Comparison of ENCODE assay signal across 8 mouse cellular contexts in genomic region chr16:42190114-42191045, GRCm38 (mm10).
DNase-seq lines count a peak whose midpoint lies in the region; ATAC-seq and TF ChIP-seq lines count a peak whose summit lies in the region.

No protein-coding gene starts in this region.

- DNase-seq in fibroblast of lung, adult 2 months (ENCODE audit: low read depth), result peak; percentile 56
- DNase-seq in kidney, postnatal 10 days, result peak; percentile 94
- DNase-seq in neural tube, embryonic 10.5 days (ENCODE audit: extremely low spot score, low spot score), result peak; percentile 89

- ATAC-seq in heart, embryonic 14.5 days (ENCODE audit: insufficient number of reproducible peaks, insufficient read depth, low FRiP score, low read depth), result peak; percentile 94
- peak; percentile 77 for ATAC-seq in liver, embryonic 12.5 days
- ATAC-seq in stomach, embryonic 15.5 days (ENCODE audit: insufficient read depth, low FRiP score, low read depth), result peak; percentile 96

- no peaks in the 10 kb centered on the region for H3K79me3 ChIP-seq in C2C12 (ENCODE audit: low read depth)

- H3K9ac ChIP-seq in heart, embryonic 14.5 days (ENCODE audit: low read length), result peak overlapping the region; percentile 83
- H3K9ac ChIP-seq in liver, embryonic 12.5 days, result peak overlapping the region; percentile 36; the same call in 1 of the 2 replicates
- H3K9ac ChIP-seq in stomach, embryonic 15.5 days, result peak overlapping the region; percentile 71

- H3K4me1 ChIP-seq in brown adipose tissue, adult 24 weeks (ENCODE audit: control insufficient read depth, insufficient read depth, insufficient read length, low read length), result no peaks in the 10 kb centered on the region
- H3K4me1 ChIP-seq in heart, embryonic 14.5 days (ENCODE audit: control insufficient read depth in 2 of 2, insufficient read depth in 2 of 2, low read length in 2 of 2), result no peaks in the 10 kb centered on the region
- H3K4me1 ChIP-seq in liver, embryonic 12.5 days, result peaks cover 5% of the 10 kb centered on the region; the same call in 1 of the 2 replicates
- no peaks in the 10 kb centered on the region for H3K4me1 ChIP-seq in stomach, embryonic 15.5 days

- H3K4me3 ChIP-seq in C2C12 (ENCODE audit: insufficient read depth, poor library complexity, severe bottlenecking), result peak overlapping the region; percentile 19
- peak overlapping the region; percentile 63 for H3K4me3 ChIP-seq in brown adipose tissue, adult 24 weeks (ENCODE audit: insufficient read depth, low read depth, low read length)
- peak overlapping the region; percentile 59 to 71 for H3K4me3 ChIP-seq in heart, embryonic 14.5 days (ENCODE audit: control insufficient read depth in 1 of 2, insufficient read depth in 1 of 2, low read depth in 1 of 2, low read length in 2 of 2)
- peak overlapping the region; percentile 47 for H3K4me3 ChIP-seq in liver, embryonic 12.5 days
- H3K4me3 ChIP-seq in stomach, embryonic 15.5 days (replicated peaks), result peak overlapping the region; percentile 56

- H3K27ac ChIP-seq in brown adipose tissue, adult 24 weeks (replicated peaks; ENCODE audit: low read depth, low read length), result 0 out of 2 replicates have a peak overlapping the region, but pooled peaks have one; percentile 24
- H3K27ac ChIP-seq in heart, embryonic 14.5 days (replicated peaks in 1 of 2; ENCODE audit: control insufficient read depth in 1 of 2, insufficient read depth in 1 of 2, low read depth in 2 of 2, low read length in 2 of 2), result peak overlapping the region; percentile 93 to 96
- H3K27ac ChIP-seq in liver, embryonic 12.5 days, result peak overlapping the region; percentile 17; the same call in 1 of the 2 replicates
- peak overlapping the region; percentile 93 for H3K27ac ChIP-seq in stomach, embryonic 15.5 days

- H3K27me3 ChIP-seq in C2C12 (ENCODE audit: control insufficient read depth, insufficient read depth, insufficient read length), result no peaks in the 10 kb centered on the region
- H3K27me3 ChIP-seq in heart, embryonic 14.5 days (ENCODE audit: control insufficient read depth, insufficient read depth, low read length), result no peaks in the 10 kb centered on the region
- 0 out of 2 replicates have a peak, but pooled peaks cover 4% of the 10 kb centered on the region for H3K27me3 ChIP-seq in liver, embryonic 12.5 days (replicated peaks)
- no peaks in the 10 kb centered on the region for H3K27me3 ChIP-seq in stomach, embryonic 15.5 days (replicated peaks)

- H3K36me3 ChIP-seq in C2C12 (ENCODE audit: control insufficient read depth, insufficient read depth), result no peaks in the 10 kb centered on the region
- H3K36me3 ChIP-seq in heart, embryonic 14.5 days (ENCODE audit: control insufficient read depth, insufficient read depth, low read length), result no peaks in the 10 kb centered on the region
- no peaks in the 10 kb centered on the region for H3K36me3 ChIP-seq in liver, embryonic 12.5 days
- H3K36me3 ChIP-seq in stomach, embryonic 15.5 days, result no peaks in the 10 kb centered on the region

- under 1% methylated on average over 43 of the region's 44 CpGs for WGBS in heart, embryonic 14.5 days
- WGBS in liver, embryonic 12.5 days (ENCODE audit: insufficient replicate concordance), result 1% methylated on average over 44 of the region's 44 CpGs
- WGBS in stomach, embryonic 15.5 days, result under 1% methylated on average over 44 of the region's 44 CpGs

- peak overlapping the region; percentile 91 for H3K4me2 ChIP-seq in heart, embryonic 14.5 days (ENCODE audit: low read length)
- peak overlapping the region; percentile 65 for H3K4me2 ChIP-seq in liver, embryonic 12.5 days
- H3K4me2 ChIP-seq in stomach, embryonic 15.5 days, result peak overlapping the region; percentile 93

- no peaks in the 10 kb centered on the region for H3K9me3 ChIP-seq in heart, embryonic 14.5 days (ENCODE audit: control insufficient read depth, low read length)
- no peaks in the 10 kb centered on the region for H3K9me3 ChIP-seq in liver, embryonic 12.5 days (replicated peaks)
- no peaks in the 10 kb centered on the region for H3K9me3 ChIP-seq in stomach, embryonic 15.5 days

- peak; percentile 97 for TF ChIP-seq CTCF in C2C12 (IDR thresholded peaks at IDR 0.05; ENCODE audit: control insufficient read depth, insufficient read depth, insufficient read length)

- no peaks in the 10 kb centered on the region for H3K79me2 ChIP-seq in C2C12 (ENCODE audit: control insufficient read depth, insufficient read depth)

- peak overlapping the region; percentile 60 for H3ac ChIP-seq in C2C12 (ENCODE audit: control insufficient read depth, insufficient read length, low read depth)

TF ChIP-seq in C2C12, 6 proteins besides CTCF, POLR2A, EP300 and RAD21:
- TF ChIP-seq MAX (IDR thresholded peaks at IDR 0.05) (peak; percentile 71), FOSL1 (IDR thresholded peaks at IDR 0.05; ENCODE audit: insufficient read depth, low read length, poor library complexity, severe bottlenecking) (no peak)

Comparison
In these comparisons a context has a peak if more than half of its experiments do, and no peak if none do; other contexts are left out.
1. Peak in every context shown above with its lines: DNase-seq, ATAC-seq, H3K4me3 ChIP-seq and H3K27ac ChIP-seq.
2. H3K27ac ChIP-seq: peak in every context shown above with its lines; median percentile 94 in heart, embryonic 14.5 days; 93 in stomach, embryonic 15.5 days; 24 in brown adipose tissue, adult 24 weeks; 17 in liver, embryonic 12.5 days.